Mouse (Mus musculus) ovary, postnatal 10 days (tissue): ENCODE results near the gene Hnrnpll.

Experiments
- DNase-seq: peaks from one replicate; pipeline ENCODE4 v3.0.0; 2022; ENCODE audit warnings: low spot score

Hnrnpll gene

GRCm38 (mm10) chr17:80061783-80062619 lies at the start of gene Hnrnpll:
Hnrnpll (minus strand) TSS chr17:80062334.
- peak; percentile 99 for DNase-seq

GRCm38 (mm10) chr17:80105348-80105978 lies 43.3 kb upstream of the Hnrnpll start:
- no peak for DNase-seq

- DNase-seq, result no peak
Observed at GRCm38 (mm10) chr17:80099823-80100222, 37.7 kb upstream of the Hnrnpll start.

DNA sequence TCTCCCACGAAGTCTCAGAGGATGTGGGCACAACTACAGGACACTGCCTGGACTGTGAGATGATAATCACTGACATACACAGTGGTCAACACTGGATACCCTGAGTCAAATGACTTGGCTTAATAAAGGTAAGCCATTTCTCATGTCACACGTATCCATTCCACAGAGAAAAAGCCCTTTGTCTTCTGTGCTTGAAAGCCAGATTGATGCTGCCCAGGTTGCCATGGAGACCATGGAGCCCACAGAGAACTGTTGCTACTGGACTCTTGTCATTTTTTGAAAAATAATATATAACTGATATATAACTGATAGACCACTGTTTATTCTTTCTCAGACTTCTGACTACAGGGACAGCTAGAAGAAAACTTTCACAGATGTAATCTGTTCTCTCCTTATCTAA lies 35.1 kb upstream of the Hnrnpll start:
- no peak for DNase-seq

GRCm38 (mm10) chr17:80096720-80097114 lies 34.6 kb upstream of the Hnrnpll start:
- DNase-seq, result no peak

- DNase-seq, result peak; percentile 23
Observed at GRCm38 (mm10) chr17:80096043-80096719, 34.0 kb upstream of the Hnrnpll start.

- DNase-seq, result no peak
Observed at GRCm38 (mm10) chr17:80095254-80095899, 33.2 kb upstream of the Hnrnpll start.

GRCm38 (mm10) chr17:80091879-80092549 lies 29.9 kb upstream of the Hnrnpll start:
- no peak for DNase-seq

GRCm38 (mm10) chr17:80090551-80090950 lies 28.4 kb upstream of the Hnrnpll start:
- no peak for DNase-seq

GRCm38 (mm10) chr17:80088168-80088567 lies 26.0 kb upstream of the Hnrnpll start:
- DNase-seq, result no peak

GRCm38 (mm10) chr17:80086591-80086990 lies 24.5 kb upstream of the Hnrnpll start:
- DNase-seq, result no peak

DNA sequence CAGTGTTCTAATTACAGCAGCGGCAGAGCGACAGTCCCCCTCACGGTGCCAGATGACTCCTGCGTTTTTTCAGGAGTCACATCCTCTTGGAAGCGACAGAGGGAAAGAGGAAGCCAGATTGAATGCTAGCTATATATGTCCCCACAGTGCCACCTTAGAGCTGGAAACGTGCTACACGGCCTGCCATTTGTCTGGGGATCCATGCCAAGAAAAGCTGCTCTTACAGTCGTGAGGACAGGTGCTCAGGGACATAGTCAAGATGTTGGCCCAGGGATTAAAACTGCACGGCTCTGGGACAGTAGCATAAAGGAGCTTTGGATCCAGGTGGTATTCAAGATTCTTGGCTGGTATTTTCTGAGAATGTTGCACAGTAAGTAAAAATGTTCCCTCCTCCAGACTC lies 22.3 kb upstream of the Hnrnpll start:
- DNase-seq, result no peak

DNA sequence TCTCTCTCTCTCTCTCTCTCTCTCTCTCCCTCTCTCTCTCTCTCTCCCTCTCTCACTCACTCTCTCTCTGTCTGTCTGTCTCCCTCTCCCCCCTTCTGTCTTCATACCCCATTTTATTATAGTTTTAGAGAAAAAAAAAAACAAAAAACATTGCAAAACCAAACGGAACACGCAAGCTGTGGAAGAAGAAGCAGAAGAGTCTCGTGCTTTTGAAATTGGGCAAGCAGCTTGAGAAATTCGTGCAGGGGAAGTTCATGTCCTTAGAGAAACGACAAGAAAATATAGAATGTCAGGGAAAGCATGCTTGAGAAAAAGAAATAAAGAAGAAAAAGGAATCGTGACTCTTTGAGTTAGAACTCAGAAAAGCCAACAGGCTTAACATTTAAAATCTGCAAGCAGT lies 21.1 kb upstream of the Hnrnpll start:
- DNase-seq, result no peak

GRCm38 (mm10) chr17:80078726-80079125 lies 16.6 kb upstream of the Hnrnpll start:
- no peak for DNase-seq

DNA sequence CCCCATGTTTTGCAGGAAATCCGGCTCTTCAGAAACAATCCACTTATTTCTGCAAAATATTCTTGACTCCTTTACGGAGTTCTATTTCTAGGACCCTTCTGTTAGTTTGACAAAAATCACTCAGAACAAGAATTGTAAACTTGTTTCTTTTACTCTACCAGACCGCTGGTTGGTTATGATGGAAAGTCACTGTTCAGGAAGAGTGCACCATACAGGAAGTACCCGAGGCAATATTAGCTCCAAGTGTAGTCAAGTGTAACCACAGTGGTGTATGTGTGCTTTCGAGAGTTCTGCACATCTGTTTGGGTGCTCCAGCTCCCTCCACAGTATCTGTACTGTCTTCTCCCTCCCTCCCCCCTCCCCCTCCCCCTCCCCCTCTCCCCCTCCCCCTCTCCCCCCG lies 5.1 kb upstream of the Hnrnpll start:
- DNase-seq, result no peak

- no peak for DNase-seq
Observed at GRCm38 (mm10) chr17:80063840-80064495, 1.8 kb upstream of the Hnrnpll start.

DNA sequence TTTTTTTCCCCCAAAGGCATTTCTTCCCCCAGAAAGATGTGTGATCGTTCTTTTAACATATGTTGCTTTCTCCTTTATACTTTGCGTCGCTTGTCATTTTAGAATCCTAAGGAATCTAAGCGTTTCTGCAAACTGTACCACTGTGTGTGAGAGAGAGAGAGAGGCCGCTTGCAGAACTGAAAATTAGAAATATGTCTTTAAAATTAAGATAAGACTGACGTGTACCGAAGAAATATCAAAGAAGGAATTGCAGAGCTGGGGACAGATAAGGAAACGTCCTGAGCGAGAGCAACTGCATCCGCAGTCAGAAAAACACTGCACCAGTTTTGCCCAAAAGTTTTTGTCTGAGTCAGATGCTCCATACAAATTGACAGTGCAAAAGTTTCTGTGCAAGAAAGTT lies 1.3 kb upstream of the Hnrnpll start:
- DNase-seq, result no peak

DNA sequence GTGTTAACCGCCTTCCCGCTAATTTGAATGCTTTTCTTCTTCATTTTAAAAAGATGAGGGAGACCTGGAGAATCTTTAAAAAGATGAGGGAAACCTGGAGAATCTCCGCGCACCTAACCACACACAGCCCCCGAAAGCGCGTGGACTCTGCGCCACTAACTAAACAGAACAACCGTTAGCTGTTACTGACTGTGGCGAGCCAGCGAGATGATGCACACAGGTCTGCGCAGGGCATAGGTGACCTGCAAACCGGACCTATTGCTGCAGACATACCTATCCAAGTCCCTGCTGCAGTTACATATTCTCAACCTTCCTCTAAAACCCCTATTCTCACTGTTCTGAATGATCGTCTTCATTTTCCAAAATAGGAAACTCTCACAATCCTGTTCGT lies 481 bp upstream of the Hnrnpll start:
- no peak for DNase-seq

- peak; percentile 23 for DNase-seq
Observed at GRCm38 (mm10) chr17:80060828-80061782, 1.0 kb downstream of the Hnrnpll start.

DNA sequence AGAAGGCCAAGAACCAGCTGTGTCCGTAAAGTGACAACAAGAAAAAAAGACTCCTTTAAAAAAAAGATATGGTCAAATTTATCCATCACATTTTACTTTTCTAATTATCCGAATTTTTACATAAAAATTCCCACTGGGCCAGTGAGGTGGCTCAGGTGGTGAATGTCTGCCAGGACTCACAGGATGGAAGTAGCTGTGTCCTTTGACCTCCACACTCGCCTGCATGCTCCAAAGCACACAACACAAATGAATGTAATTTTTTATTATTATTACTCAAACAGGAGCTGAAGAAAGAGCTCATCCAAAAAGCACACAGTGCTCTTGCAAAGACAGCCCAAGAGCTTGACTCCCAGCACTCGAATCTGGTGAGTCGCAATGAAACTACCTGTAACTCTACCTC lies 2.0 kb downstream of the Hnrnpll start:
- no peak for DNase-seq
